Mouse (Mus musculus) layer of hippocampus, adult 2 months (tissue): ENCODE results near the gene Dynlt1b. TPM values are rescaled to one million over a fixed set of nuclear protein-coding genes. Genes with fewer than 3 reads are reported as not detected.
"Not testable (repeated sequence)": the region's sequence is repeated elsewhere in the genome, so short reads cannot be mapped to it uniquely, and the experiment has no call there.

ENCODE experiments used
- DNase-seq, 2 experiments: peaks; one replicate each; pipeline ENCODE4 v3.0.0; 2022; ENCODE audit warnings: low spot score in 2 of 2
- H3K27ac ChIP-seq: fragments of 200-600 bp; 2 replicates; pipeline ENCODE4 v1.8.1; 2022
- H3K4me3 ChIP-seq: fragments of 200-600 bp; 2 replicates; pipeline ENCODE4 v1.8.1; 2022; ENCODE audit warnings: mild to moderate bottlenecking
- long read RNA-seq, 2 experiments: library from polyadenylated mRNA; stranded (forward); transcript quantifications; one replicate each; pipeline ENCODE4 v2.0.0; 2021; ENCODE audit warnings: borderline mapping rate in 2 of 2
- total RNA-seq, 2 experiments: library from RNA; stranded (reverse); gene quantifications; 2 replicates each; pipeline ENCODE4 v1.2.3; 2021

The Dynlt1b gene
- total RNA-seq: 10 to 100 TPM; 44.1 to 45.3 TPM
- long read RNA-seq, experiment 1, partial matches to known transcripts: 1 of 16 reads
- long read RNA-seq, experiment 1, other reads (novel, unspliced or antisense): 13 of 16 reads
- long read RNA-seq, experiment 2, partial matches to known transcripts: 4 of 16 reads
- long read RNA-seq, experiment 2, other reads (novel, unspliced or antisense): 10 of 16 reads

GRCm38 (mm10) chr17:6429945-6430344, at the start of gene Dynlt1b:
Gene Dynlt1b (plus strand): TSS chr17:6430112.
- H3K27ac ChIP-seq: peak within 1 kb of the TSS; percentile 61
- peak; percentile 100 for DNase-seq
- H3K4me3 ChIP-seq: peak within 1 kb of the TSS; percentile 50

GRCm38 (mm10) chr17:6380182-6380841, 49.6 kb upstream of the Dynlt1b start:
- H3K27ac ChIP-seq, DNase-seq, H3K4me3 ChIP-seq: not testable (repeated sequence)

- not testable (repeated sequence) for H3K27ac ChIP-seq, DNase-seq, H3K4me3 ChIP-seq
Observed at GRCm38 (mm10) chr17:6381071-6381682, 48.7 kb upstream of the Dynlt1b start.

- DNase-seq, H3K27ac ChIP-seq, H3K4me3 ChIP-seq: not testable (repeated sequence)
Observed at GRCm38 (mm10) chr17:6386927-6387326, 43.0 kb upstream of the Dynlt1b start.

GRCm38 (mm10) chr17:6387380-6387911, 42.5 kb upstream of the Dynlt1b start:
- H3K27ac ChIP-seq, H3K4me3 ChIP-seq, DNase-seq: not testable (repeated sequence)

GRCm38 (mm10) chr17:6389463-6389862, 40.4 kb upstream of the Dynlt1b start:
- H3K4me3 ChIP-seq, H3K27ac ChIP-seq, DNase-seq: not testable (repeated sequence)

GRCm38 (mm10) chr17:6390731-6391130, 39.2 kb upstream of the Dynlt1b start:
- not testable (repeated sequence) for H3K4me3 ChIP-seq, H3K27ac ChIP-seq, DNase-seq

GRCm38 (mm10) chr17:6391736-6392135, 38.2 kb upstream of the Dynlt1b start:
- not testable (repeated sequence) for H3K4me3 ChIP-seq, DNase-seq, H3K27ac ChIP-seq

- not testable (repeated sequence) for DNase-seq, H3K4me3 ChIP-seq, H3K27ac ChIP-seq
Observed at GRCm38 (mm10) chr17:6392473-6393340, 37.2 kb upstream of the Dynlt1b start.

GRCm38 (mm10) chr17:6398079-6398478, 31.8 kb upstream of the Dynlt1b start:
- not testable (repeated sequence) for DNase-seq, H3K4me3 ChIP-seq, H3K27ac ChIP-seq

GRCm38 (mm10) chr17:6398816-6399215, 31.1 kb upstream of the Dynlt1b start:
- not testable (repeated sequence) for DNase-seq, H3K27ac ChIP-seq, H3K4me3 ChIP-seq

GRCm38 (mm10) chr17:6399281-6400096, 30.4 kb upstream of the Dynlt1b start:
- not testable (repeated sequence) for DNase-seq, H3K4me3 ChIP-seq, H3K27ac ChIP-seq

GRCm38 (mm10) chr17:6400097-6400489, 29.8 kb upstream of the Dynlt1b start:
- not testable (repeated sequence) for DNase-seq, H3K4me3 ChIP-seq, H3K27ac ChIP-seq

GRCm38 (mm10) chr17:6404493-6404892, 25.4 kb upstream of the Dynlt1b start:
- H3K4me3 ChIP-seq, DNase-seq: not testable (repeated sequence)

GRCm38 (mm10) chr17:6406972-6407371, 22.9 kb upstream of the Dynlt1b start:
- H3K4me3 ChIP-seq, DNase-seq, H3K27ac ChIP-seq: not testable (repeated sequence)

More at GRCm38 (mm10) chr17:6404493-6404892, 25.4 kb upstream of the Dynlt1b start:
- not testable (repeated sequence) for H3K27ac ChIP-seq

GRCm38 (mm10) chr17:6410713-6411213, 19.1 kb upstream of the Dynlt1b start:
- not testable (repeated sequence) for H3K4me3 ChIP-seq, H3K27ac ChIP-seq, DNase-seq

- H3K4me3 ChIP-seq, DNase-seq, H3K27ac ChIP-seq: not testable (repeated sequence)
Observed at GRCm38 (mm10) chr17:6417118-6417517, 12.8 kb upstream of the Dynlt1b start.
